Mouse (Mus musculus): ENCODE measurements at regions not wholly inside any gene's neighbourhood (a gene's known extent, or its start where the extent isn't known, plus 50 kb on each side); places are given as distances from the start of the nearest gene placed in this dataset.

DNA sequence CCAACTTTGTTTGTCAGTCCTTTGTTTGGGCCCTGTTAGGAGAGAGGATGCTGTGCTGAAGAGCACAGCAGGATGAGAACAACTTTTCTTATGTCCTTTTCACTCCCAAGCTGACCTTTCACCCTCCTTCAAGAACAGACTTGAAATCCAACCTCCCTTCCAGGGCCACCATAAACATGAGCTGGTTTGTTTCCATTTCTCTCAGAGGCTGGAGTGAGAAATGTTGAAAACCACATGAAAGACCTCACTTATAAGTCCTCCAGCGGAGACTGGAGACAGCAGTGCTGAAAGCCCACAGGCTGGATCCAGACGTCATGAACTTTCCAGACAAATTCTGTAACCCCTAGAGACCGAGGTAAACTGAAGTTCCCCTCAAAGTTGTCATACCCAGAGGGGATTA is 761.3 kb downstream of the Flrt2 start:
- H3K9me3 ChIP-seq = no peaks in the 10 kb centered on the region
- no peak overlapping the region for H3K4me3 ChIP-seq
- H3K4me1 ChIP-seq = no peaks in the 10 kb centered on the region
- 17% methylated on average over 3 of the region's 3 CpGs for WGBS
- no peaks in the 10 kb centered on the region for H3K27me3 ChIP-seq
- H3K4me2 ChIP-seq (replicated peaks) = no peak overlapping the region
- no peak overlapping the region for H3K27ac ChIP-seq (replicated peaks)
- ATAC-seq (replicated peaks) = no peak
- H3K9ac ChIP-seq (replicated peaks) = no peak overlapping the region
- no peaks in the 10 kb centered on the region for H3K36me3 ChIP-seq

DNA sequence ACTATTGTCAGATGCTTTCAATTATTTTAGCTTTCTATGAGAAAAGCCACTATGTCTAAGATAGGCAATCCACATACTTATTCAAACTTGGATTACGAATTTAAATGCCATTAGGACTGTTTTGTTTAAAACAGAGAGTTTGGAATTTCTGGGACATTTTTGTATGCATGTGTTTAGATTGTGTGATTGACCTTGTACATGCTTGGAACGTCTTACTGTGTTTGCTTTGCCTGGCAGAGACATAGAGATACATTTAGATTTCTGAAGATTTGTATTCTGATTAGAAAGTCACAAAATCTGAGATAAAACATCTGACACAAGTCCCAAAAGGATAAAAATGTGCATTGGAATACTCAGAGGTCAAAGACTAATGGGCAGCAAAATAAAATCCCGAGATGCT is 784.3 kb downstream of the Flrt2 start:
- Histone ChIP-seq H3K4me3 (no peak overlapping the region), H3K9me3 (no peaks in the 10 kb centered on the region), H3K4me2 (replicated peaks) (no peak overlapping the region), H3K9ac (replicated peaks) (no peak overlapping the region), H3K27me3 (no peaks in the 10 kb centered on the region), H3K36me3 (no peaks in the 10 kb centered on the region), H3K4me1 (no peaks in the 10 kb centered on the region), H3K27ac (replicated peaks) (no peak overlapping the region)
- ATAC-seq (replicated peaks) = no peak
- WGBS = 67% methylated on average over 3 of the region's 3 CpGs

DNA sequence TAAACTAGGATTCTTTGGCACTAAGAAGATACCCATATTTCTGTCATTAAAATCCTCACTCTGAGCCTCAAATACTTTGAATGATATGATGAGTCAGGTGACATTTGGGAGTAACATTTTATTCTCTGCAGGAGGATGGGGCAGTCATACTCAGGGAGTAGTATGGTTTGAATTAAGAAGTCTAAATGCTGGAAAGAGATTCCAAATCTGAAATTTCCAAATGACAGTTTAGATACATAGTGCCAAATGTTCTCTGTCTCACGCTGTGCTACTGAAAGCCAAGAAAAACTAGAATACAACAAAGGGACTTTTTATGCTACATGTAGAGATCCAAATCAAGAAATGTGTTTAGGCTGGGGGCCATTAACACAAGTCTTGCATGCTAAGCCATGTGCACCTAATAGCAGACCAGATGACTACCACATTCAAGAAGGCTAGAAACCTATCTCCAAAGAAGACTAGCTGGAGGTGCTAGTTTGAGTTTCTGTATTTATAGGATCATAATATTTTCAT is 796.5 kb downstream of the Flrt2 start:
- Histone ChIP-seq H3K4me2 (replicated peaks) (no peak overlapping the region), H3K36me3 (no peaks in the 10 kb centered on the region), H3K9me3 (no peaks in the 10 kb centered on the region), H3K4me1 (no peaks in the 10 kb centered on the region), H3K27ac (replicated peaks) (no peak overlapping the region), H3K4me3 (no peak overlapping the region), H3K27me3 (no peaks in the 10 kb centered on the region), H3K9ac (replicated peaks) (no peak overlapping the region)
- no peak for ATAC-seq (replicated peaks)
- 69% methylated on average over 1 of the region's 1 CpGs for WGBS

DNA sequence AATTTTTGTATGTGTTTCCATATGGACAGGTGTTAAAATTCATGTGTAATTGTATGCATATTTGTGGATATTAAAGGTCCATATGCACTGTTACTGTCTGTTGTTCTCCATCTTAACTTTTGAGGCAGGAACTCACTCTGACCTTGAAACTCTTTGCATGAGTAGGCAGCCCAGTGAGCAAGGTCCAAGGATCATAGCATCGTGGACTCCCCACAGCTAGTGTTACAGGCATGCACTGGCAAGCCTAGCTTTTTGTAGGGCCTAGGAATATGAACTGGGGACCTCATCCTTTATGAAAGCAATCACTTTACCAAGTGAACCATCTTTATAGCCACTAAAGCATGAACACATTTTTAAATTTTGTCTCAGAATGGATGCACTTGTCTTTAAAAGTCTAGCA is 817.6 kb downstream of the Flrt2 start:
- Histone ChIP-seq H3K9ac (replicated peaks) (no peak overlapping the region), H3K4me2 (replicated peaks) (no peak overlapping the region), H3K27ac (replicated peaks) (no peak overlapping the region), H3K4me1 (no peaks in the 10 kb centered on the region), H3K27me3 (no peaks in the 10 kb centered on the region), H3K9me3 (no peaks in the 10 kb centered on the region), H3K36me3 (no peaks in the 10 kb centered on the region), H3K4me3 (no peak overlapping the region)
- ATAC-seq (replicated peaks) = no peak
- WGBS = 88% methylated on average over 1 of the region's 1 CpGs

DNA sequence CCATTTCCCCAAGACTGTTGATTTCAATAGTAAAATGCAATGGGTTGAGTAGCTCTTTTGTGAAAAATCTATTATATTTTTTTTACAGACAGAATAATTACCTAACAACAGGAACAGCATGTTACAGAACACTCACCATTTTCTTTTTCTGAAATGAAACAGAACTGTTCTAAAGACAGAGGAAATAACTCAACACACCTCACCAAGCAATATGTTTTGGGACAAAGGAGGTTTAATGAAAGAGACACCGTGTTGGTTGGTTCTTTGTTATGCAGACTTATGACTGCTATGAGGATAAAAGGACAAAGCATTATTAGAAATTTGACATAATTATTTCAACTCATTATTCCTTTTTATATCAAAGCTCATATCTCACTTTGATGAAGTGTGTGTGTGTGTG is 866.8 kb downstream of the Flrt2 start:
- Histone ChIP-seq H3K27ac (replicated peaks) (no peak overlapping the region), H3K9me3 (no peaks in the 10 kb centered on the region), H3K4me2 (replicated peaks) (no peak overlapping the region), H3K4me3 (no peak overlapping the region), H3K36me3 (no peaks in the 10 kb centered on the region), H3K9ac (replicated peaks) (no peak overlapping the region), H3K27me3 (no peaks in the 10 kb centered on the region), H3K4me1 (no peaks in the 10 kb centered on the region)
- ATAC-seq (replicated peaks) = no peak
- 59% methylated on average over 1 of the region's 1 CpGs for WGBS

DNA sequence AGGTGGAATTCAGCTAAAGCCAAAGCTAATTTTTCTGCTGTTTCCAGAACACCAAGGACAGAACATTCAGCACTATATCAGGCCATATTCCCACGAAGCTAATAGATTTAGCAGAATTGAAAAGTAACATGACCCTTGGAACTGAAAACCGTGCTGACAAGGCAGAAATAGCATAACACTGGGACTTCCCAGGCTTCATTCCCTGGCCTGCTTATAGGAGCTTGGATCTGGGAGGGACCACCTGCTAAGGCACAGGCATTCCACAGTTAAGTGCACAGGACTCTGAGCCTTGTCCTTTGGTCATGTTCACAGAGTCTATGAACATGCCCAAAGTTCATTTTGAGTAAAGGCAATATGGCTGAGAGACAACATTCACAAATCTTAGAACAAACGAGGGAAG is 902.8 kb downstream of the Flrt2 start:
- WGBS = 60% methylated on average over 3 of the region's 3 CpGs
- Histone ChIP-seq H3K4me2 (replicated peaks) (no peak overlapping the region), H3K9ac (replicated peaks) (no peak overlapping the region), H3K36me3 (no peaks in the 10 kb centered on the region), H3K4me3 (no peak overlapping the region), H3K9me3 (peaks cover under 1% of the 10 kb centered on the region; the same call in 1 of the 2 replicates), H3K27me3 (no peaks in the 10 kb centered on the region), H3K27ac (replicated peaks) (no peak overlapping the region), H3K4me1 (no peaks in the 10 kb centered on the region)
- ATAC-seq (replicated peaks) = no peak

DNA sequence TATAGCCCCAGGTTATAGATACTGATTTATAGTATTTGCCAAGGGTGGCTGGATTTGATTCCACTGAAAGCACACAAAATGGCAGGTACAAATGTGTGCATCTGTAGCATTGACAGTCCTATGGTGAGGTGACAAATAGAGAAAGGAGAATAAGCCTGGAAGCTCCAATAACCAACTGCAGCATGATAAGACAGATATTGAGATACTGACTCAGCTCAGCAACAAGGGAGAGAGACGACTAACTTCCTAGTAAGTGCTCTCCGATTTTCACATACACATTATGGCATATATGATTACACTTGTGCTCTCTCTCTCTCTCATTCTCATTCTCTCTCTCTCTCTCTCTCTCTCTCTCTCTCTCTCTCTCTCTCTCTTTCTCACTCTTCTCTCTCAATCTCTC is 923.1 kb downstream of the Flrt2 start:
- H3K27ac ChIP-seq (replicated peaks) = no peak overlapping the region
- H3K9ac ChIP-seq (replicated peaks) = no peak overlapping the region
- H3K27me3 ChIP-seq = no peaks in the 10 kb centered on the region
- H3K4me2 ChIP-seq (replicated peaks) = no peak overlapping the region
- H3K4me1 ChIP-seq = no peaks in the 10 kb centered on the region
- WGBS = 90% methylated on average over 2 of the region's 2 CpGs
- H3K4me3 ChIP-seq = no peak overlapping the region
- no peaks in the 10 kb centered on the region for H3K36me3 ChIP-seq
- ATAC-seq (replicated peaks) = no peak
- H3K9me3 ChIP-seq = no peaks in the 10 kb centered on the region

DNA sequence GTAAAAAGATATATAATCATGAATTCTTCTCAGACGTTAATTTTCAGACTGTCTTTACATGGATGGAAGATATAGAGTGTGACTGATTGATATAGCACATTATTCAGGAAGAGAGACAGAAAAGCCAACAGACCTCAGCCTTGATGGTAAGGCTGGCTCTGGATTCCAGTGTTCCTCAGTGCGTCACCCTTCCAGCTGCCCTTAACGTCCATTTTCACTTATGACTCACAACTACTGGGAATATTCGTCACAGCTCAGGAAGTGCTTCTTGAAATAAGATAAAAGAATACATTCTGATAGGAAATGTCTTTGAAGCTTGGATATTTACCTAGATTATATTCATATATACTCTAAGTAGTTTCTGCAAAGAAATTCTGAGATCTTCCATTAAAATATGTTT is 923.8 kb downstream of the Flrt2 start:
- ATAC-seq (replicated peaks) = no peak

DNA sequence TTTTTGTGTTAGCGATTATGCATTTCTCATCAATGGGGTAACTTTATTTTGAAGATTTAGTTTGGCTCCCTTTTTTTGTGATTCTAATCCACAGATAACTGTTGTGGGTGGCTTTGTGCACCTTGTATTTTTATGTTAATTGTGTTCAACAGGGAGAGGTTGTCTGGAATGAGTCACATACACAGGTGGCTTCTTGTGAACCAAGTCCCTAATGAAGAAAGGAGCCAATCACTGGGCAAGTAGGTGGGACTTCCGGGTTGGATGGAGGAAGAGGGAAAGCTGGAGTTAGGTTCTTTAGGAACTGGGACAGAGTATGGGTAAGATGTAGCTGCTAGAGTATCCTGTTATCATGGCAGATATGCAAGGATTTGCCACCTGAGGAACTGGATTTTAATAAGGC is 925.2 kb downstream of the Flrt2 start:
- Histone ChIP-seq H3K4me1 (no peaks in the 10 kb centered on the region), H3K4me2 (replicated peaks) (no peak overlapping the region), H3K36me3 (no peaks in the 10 kb centered on the region), H3K9ac (replicated peaks) (no peak overlapping the region), H3K27me3 (no peaks in the 10 kb centered on the region), H3K27ac (replicated peaks) (no peak overlapping the region), H3K4me3 (no peak overlapping the region), H3K9me3 (no peaks in the 10 kb centered on the region)
- no peak for ATAC-seq (replicated peaks)
- WGBS = 91% methylated on average over 2 of the region's 2 CpGs

More for the DNA sequence above, 923.8 kb downstream of the Flrt2 start:
- Histone ChIP-seq H3K4me1 (no peaks in the 10 kb centered on the region), H3K27ac (replicated peaks) (no peak overlapping the region), H3K9me3 (no peaks in the 10 kb centered on the region), H3K36me3 (no peaks in the 10 kb centered on the region), H3K27me3 (no peaks in the 10 kb centered on the region), H3K9ac (replicated peaks) (no peak overlapping the region), H3K4me3 (no peak overlapping the region), H3K4me2 (replicated peaks) (no peak overlapping the region)
- 88% methylated on average over 4 of the region's 4 CpGs for WGBS

Data from forebrain, embryonic 15.5 days (tissue).